Mouse (Mus musculus) urinary bladder, postnatal 10 days (tissue): Measurements from ENCODE around the gene Ccdc105.

ENCODE experiments used
- DNase-seq: peaks from one replicate; pipeline ENCODE4 v3.0.0; 2022; ENCODE audit warnings: low spot score

Ccdc105 gene

GRCm38 (mm10) chr10:78715156-78715555 lies 37.7 kb downstream of the Ccdc105 start:
- no peak for DNase-seq

- no peak for DNase-seq
These were observed 38.7 kb downstream of the Ccdc105 start for GRCm38 (mm10) chr10:78714129-78714528.

- DNase-seq: no peak
These were observed 42.2 kb downstream of the Ccdc105 start for GRCm38 (mm10) chr10:78710706-78711105.

- no peak for DNase-seq
These were observed 52.0 kb downstream of the Ccdc105 start for GRCm38 (mm10) chr10:78700881-78701280.
